Mouse (Mus musculus) cerebellum, adult 2 months (tissue): Measurements from ENCODE around the gene Tbxa2r. TPM values are rescaled to one million over a fixed set of nuclear protein-coding genes. Genes with fewer than 3 reads are reported as not detected.

Experiments used
- DNase-seq, 2 experiments: peaks; one replicate each; pipeline ENCODE4 v3.0.0; 2021
- H3K27ac ChIP-seq: fragments of 200-500 bp; 2 replicates; pipeline ENCODE4 v1.5.1; 2012; ENCODE audit warnings: low read length, control low read depth, inconsistent platforms; ENCODE audit not compliant: insufficient read depth
- H3K27me3 ChIP-seq: fragments of 200-500 bp; 2 replicates; pipeline ENCODE4 v1.6.1; 2012; ENCODE audit warnings: inconsistent platforms, mild to moderate bottlenecking, low read length, moderate library complexity; ENCODE audit not compliant: control insufficient read depth, insufficient read depth
- H3K4me1 ChIP-seq: fragments of 200-500 bp; 2 replicates; pipeline ENCODE4 v1.6.1; 2011; ENCODE audit warnings: low read length; ENCODE audit not compliant: control insufficient read depth, insufficient read depth
- H3K4me3 ChIP-seq: fragments of 200-500 bp; replicated peaks from 2 replicates; pipeline ENCODE3; 2011; ENCODE audit warnings: mild to moderate bottlenecking, low read depth, low read length, control low read depth; ENCODE audit not compliant: insufficient read depth
- CTCF ChIP-seq: fragments of 200-500 bp; IDR thresholded peaks from 2 replicates; pipeline ENCODE4 v1.5.1; 2011; ENCODE audit warnings: low read depth, mild to moderate bottlenecking, control low read depth, low read length, moderate library complexity, borderline replicate concordance; ENCODE audit not compliant: insufficient read depth
- POLR2A ChIP-seq: fragments of 200-500 bp; IDR thresholded peaks from 2 replicates; pipeline ENCODE4 v1.6.1; 2011; ENCODE audit warnings: low read length, control low read depth, borderline replicate concordance; ENCODE audit not compliant: insufficient read depth
- WGBS: fragments of 180-500 bp; shearing (Covaris S2); methylation state at CpG from one replicate; pipeline ENCODE4 v1.1.7; 2018; 5-methylcytosine and 5-hydroxymethylcytosine counted together
- polyA plus RNA-seq: library from polyadenylated mRNA; depleted of rRNA; stranded (reverse); fragments of >200 nt; gene quantifications from 2 replicates; pipeline ENCODE4 v1.2.3, GENCODE M21; 2012

Tbxa2r gene
- polyA plus RNA-seq, 1 experiment = 3.2 TPM

DNA sequence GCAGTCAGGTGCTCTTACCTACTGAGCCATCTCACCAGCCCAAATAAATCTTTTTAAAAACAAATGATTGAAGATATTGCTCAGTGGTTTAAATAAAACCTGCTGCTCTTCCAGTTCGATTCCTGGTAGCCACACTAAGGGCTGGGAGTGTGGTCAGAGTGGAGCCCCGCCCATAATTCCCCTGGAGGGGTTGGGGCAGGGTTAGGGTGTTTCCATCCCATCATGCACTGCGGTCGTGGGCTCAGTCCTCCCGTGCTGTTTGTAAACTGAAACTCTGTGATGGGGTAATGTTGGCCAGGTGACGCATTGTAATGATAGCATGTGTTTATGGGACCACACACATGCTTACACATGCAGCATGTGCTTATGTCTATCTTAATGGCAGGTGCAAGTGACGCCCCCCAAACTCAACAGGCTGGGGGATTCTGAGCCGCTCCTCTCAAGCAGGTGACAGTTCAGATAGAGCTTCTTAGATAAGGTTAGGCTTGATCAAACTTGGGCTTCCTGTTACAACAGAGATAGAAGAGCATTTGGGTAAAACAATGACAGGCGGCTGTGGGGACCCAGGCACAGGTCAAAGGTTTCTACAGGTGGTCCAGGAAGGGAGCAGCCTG, 23.3 kb downstream of the Tbxa2r start:
- Histone ChIP-seq H3K4me1 (peaks cover 8% of the 10 kb centered on the region), H3K27me3 (no peaks in the 10 kb centered on the region), H3K27ac (no peak overlapping the region), H3K4me3 (no peak overlapping the region)
- DNase-seq = no peak
- TF ChIP-seq POLR2A = no peak
- no peak for TF ChIP-seq CTCF
- 30% methylated on average over 9 of the region's 9 CpGs for WGBS

GRCm38 (mm10) chr10:81354738-81355477, 26.4 kb downstream of the Tbxa2r start:
- no peak for DNase-seq
- Histone ChIP-seq H3K27me3 (no peaks in the 10 kb centered on the region), H3K27ac (no peak overlapping the region), H3K4me1 (peaks cover 17% of the 10 kb centered on the region), H3K4me3 (no peak overlapping the region)
- 75% methylated on average over 9 of the region's 9 CpGs for WGBS
- TF ChIP-seq POLR2A (no peak), CTCF (no peak)

GRCm38 (mm10) chr10:81355533-81355932, 27.0 kb downstream of the Tbxa2r start:
- TF ChIP-seq POLR2A (no peak), CTCF (no peak)

DNA sequence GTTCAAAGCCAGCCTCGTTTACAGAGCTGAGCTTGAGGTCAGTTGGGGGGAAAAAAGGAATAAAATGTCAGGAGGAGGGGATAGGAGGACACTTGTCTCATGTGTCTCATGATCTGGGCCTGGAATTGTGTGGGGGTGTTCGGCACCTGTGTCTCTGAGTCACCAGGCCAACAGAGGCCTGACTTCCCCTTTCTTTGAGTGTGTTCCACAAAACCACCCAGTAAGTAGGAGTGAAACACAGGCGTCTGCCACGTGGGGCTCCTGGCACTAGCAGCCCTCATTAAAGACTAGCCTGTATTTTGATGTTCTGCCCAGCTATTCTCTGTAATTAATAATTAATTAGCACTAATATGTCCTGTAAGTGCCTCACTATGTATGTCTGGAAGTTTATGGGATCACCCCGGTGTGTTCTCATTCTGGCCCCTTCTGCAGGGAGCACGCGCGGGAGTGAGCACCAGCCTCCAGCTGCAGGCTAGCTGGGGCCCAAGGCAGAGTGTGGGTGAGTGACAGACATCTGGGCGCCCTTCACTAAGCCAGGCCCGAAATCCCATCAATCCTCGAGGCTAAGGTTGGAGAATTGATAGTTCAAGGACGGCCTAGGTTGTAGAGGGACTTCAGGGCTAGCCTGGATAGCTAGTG, 27.9 kb downstream of the Tbxa2r start:
- TF ChIP-seq CTCF (no peak), POLR2A (no peak)
- Histone ChIP-seq H3K27me3 (no peaks in the 10 kb centered on the region), H3K27ac (no peak overlapping the region), H3K4me3 (no peak overlapping the region), H3K4me1 (peaks cover 20% of the 10 kb centered on the region)
- DNase-seq = no peak
- 60% methylated on average over 12 of the region's 12 CpGs for WGBS

More at GRCm38 (mm10) chr10:81355533-81355932, 27.0 kb downstream of the Tbxa2r start:
- WGBS = 87% methylated on average over 4 of the region's 4 CpGs
- DNase-seq = no peak
- Histone ChIP-seq H3K4me3 (no peak overlapping the region), H3K4me1 (peaks cover 20% of the 10 kb centered on the region), H3K27ac (no peak overlapping the region), H3K27me3 (no peaks in the 10 kb centered on the region)

DNA sequence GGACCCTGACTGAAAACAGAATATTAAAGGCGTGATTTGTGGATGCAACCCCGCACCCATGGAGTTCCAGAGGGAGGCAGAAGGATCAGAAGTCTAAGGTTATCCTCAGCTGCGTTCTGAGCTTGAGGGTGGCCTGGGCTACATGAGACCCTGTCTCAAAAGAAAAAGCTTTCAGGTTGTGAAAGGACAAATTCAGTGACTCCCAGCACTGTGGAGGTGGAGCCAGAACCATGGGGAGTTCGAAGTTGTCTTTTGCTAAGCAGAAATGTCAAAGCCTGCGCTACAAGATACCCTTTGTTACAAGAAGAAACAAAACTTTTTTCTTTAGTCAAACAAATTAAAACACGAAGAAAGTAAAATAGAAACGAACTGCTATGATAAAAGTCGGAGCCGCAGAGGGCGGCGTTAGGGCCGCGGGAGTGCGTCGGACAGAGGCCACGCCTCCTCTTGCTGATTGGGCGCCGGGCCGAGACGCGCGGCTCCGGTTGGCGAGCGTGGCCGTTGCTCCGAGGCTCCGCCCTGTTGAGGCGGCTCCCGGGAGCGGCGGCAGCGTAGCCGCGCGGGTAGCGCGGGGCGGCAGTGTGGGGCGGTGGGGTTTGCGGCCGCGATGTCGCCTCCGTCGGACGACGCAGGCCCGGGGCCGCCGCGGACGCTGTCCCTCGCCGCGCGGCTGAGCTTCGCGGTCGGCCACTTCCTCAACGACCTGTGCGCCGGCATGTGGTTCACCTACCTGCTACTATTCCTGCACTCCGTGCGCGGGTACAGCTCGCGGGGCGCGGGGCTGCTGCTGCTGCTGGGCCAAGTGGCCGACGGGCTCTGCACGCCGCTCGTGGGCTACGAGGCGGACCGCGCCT, 28.7 kb downstream of the Tbxa2r start, which contains the start of gene Mfsd12:
Gene Mfsd12, plus strand, starts transcription at position 501 of the 854 bp plus-strand sequence.
- 2% methylated on average over 79 of the region's 79 CpGs for WGBS
- peaks cover 20% of the 10 kb centered on the region for H3K4me1 ChIP-seq
- no peaks in the 10 kb centered on the region for H3K27me3 ChIP-seq
- TF ChIP-seq CTCF = no peak
- TF ChIP-seq POLR2A = peak; percentile 58
- no peak within 1 kb of the TSS for H3K27ac ChIP-seq
- peak within 1 kb of the TSS; percentile 82 for H3K4me3 ChIP-seq
- DNase-seq = peak; percentile 92

- no peak for DNase-seq
- WGBS = 12% methylated on average over 4 of the region's 4 CpGs
- Histone ChIP-seq H3K4me1 (peaks cover 20% of the 10 kb centered on the region), H3K27ac (no peak overlapping the region), H3K27me3 (no peaks in the 10 kb centered on the region), H3K4me3 (peak overlapping the region; percentile 82)
- TF ChIP-seq POLR2A (no peak), CTCF (no peak)
These were observed 29.7 kb downstream of the Tbxa2r start for GRCm38 (mm10) chr10:81358209-81358608.

GRCm38 (mm10) chr10:81358841-81359240, 30.3 kb downstream of the Tbxa2r start:
- H3K4me3 ChIP-seq = peak overlapping the region; percentile 82
- no peak for DNase-seq
- no peak for TF ChIP-seq POLR2A
- TF ChIP-seq CTCF = no peak
- 75% methylated on average over 1 of the region's 1 CpGs for WGBS
- H3K27me3 ChIP-seq = no peaks in the 10 kb centered on the region
- H3K4me1 ChIP-seq = peaks cover 20% of the 10 kb centered on the region
- H3K27ac ChIP-seq = no peak overlapping the region
